Mouse (Mus musculus) right cerebral cortex, adult 2 months (tissue): ENCODE measurements at regions not wholly inside any gene's neighbourhood (a gene's known extent, or its start where the extent isn't known, plus 50 kb on each side); places are given as distances from the start of the nearest gene placed in this dataset.

Experiments
- DNase-seq, 2 experiments: peaks; one replicate each; pipeline ENCODE4 v3.0.0; 2021 to 2022; ENCODE audit warnings: low spot score in 2 of 2

- DNase-seq: no peak
Observed at GRCm38 (mm10) chr9:23535872-23536271, 313.0 kb downstream of the Bmper start.

GRCm38 (mm10) chr9:23538051-23538450 lies 315.2 kb downstream of the Bmper start:
- no peak for DNase-seq

GRCm38 (mm10) chr9:23551692-23552091 lies 328.8 kb downstream of the Bmper start:
- DNase-seq: no peak

DNA sequence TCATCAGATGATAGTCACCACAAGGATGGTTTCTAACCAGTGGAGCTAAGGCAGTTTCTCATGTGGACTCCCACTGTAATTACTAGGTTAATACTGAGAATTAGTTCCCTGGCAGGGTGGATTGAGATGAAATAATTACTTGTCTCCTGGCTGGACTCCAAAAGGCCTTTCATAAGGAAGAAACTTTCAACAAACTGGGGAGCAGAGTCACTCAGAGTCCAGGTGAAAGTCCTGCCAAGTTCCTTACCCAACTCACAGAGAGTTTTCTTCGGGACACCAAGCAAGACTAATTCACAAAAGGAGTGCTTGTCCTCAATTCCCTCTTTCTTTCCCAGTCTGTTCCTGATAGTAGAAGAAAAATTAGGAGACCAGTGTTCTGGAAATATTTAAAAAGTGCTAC lies 330.9 kb downstream of the Bmper start:
- no peak for DNase-seq

- DNase-seq: no peak
Observed at GRCm38 (mm10) chr9:23557601-23558000, 334.7 kb downstream of the Bmper start.

DNA sequence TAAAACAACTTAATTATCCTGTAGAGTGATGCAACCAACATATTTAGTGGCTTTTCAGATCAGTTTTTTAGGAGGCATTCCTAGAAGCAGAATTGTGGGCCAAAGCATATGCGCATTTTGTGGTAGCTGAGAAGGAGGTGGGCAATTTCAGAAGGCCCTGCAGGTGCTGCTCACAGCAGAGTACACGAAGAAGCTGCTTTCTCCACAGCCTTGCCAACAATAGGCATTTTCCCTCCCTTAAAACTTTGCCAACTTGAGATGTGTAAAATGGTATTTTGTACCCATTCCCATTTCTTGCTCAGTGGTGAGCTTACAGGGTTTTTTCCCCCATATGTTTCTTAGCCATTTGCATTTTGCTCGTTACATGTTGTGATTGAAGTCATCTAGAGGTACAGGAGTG lies 339.0 kb downstream of the Bmper start:
- no peak for DNase-seq

GRCm38 (mm10) chr9:23567081-23567480 lies 344.2 kb downstream of the Bmper start:
- no peak for DNase-seq

- no peak for DNase-seq
Observed at GRCm38 (mm10) chr9:23570150-23570549, 347.3 kb downstream of the Bmper start.

DNA sequence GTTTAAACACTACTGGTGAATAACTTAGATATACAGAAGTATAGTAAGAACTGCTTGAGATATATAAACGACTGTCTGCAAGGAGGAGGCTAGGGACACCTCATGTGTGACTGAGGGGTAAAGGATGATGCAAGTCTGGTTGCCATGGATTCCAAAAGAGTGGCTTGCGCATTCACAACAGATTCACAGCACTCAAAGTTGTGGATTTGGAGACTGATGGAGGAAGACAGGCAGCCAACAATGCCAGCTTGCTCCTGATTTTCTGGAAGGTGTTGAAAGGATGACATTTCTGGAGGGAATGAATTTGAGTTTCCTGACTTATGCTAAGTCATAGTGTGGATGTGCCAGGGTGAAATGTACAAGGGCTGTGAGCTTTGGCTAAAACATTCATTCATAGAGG lies 353.4 kb downstream of the Bmper start:
- no peak for DNase-seq

DNA sequence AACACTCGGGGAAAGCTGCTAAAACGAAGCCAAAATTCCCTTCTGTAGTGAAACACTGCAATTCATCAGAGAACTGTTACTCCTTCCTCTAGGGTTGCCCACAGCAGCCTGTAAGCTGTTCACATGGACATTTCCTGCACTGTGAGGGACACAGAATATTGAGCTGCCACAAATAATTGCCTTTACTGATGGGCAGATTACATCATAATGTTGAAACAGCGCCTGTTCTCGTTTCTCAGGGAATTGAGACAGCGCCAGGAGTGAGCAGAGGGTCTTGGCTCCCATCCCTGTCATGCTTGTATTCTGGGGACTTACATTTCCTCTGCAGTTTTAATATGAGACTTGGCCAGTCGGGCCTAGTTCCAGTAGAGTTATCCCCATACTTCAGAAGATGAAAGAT lies 357.3 kb downstream of the Bmper start:
- no peak for DNase-seq

- peak; percentile 89 for DNase-seq
Observed at GRCm38 (mm10) chr9:23581039-23581606, 358.2 kb downstream of the Bmper start.

DNA sequence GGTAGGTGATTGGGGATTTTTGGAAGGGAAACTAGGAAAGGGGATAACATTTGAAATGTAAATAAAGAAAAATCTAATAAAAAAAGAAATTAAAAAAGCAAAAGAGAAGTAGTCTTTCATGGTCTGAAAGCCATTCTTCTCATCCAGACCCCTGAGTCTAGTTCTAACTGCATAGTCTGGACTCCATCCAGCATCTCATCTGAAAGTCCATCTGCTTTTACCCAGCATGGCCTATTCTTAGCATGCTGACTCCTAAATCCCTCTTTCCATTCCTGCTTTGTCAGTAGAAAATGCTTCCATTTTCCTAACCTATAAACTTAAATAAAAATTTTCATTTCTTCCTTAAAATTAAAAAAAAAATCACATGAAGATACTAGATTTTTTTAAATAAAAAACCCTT lies 361.7 kb downstream of the Bmper start:
- no peak for DNase-seq

- DNase-seq: no peak
Observed at GRCm38 (mm10) chr9:23589024-23589423, 366.1 kb downstream of the Bmper start.

- DNase-seq: no peak
Observed at GRCm38 (mm10) chr9:23591906-23592305, 369.0 kb downstream of the Bmper start.

GRCm38 (mm10) chr9:23600623-23601022 lies 377.7 kb downstream of the Bmper start:
- DNase-seq: no peak
